Mouse (Mus musculus) forebrain, postnatal 0 days (tissue): Measurements from ENCODE around the gene Mllt6. TPM values are rescaled to one million over a fixed set of nuclear protein-coding genes. Genes with fewer than 3 reads are reported as not detected.
A peak's percentile ranks its signal among the peaks of the same experiment; 100 is the strongest.

ENCODE experiments used
- ATAC-seq: fragments of 200-750 bp; cut with Nextera tagmentation; 2 replicates; pipeline ENCODE4 v1.8.0; 2017; ENCODE audit warnings: mild to moderate bottlenecking, moderate library complexity
- DNase-seq: peaks from one replicate; pipeline ENCODE4 v3.0.0-alpha.2; 2015
- H3K27ac ChIP-seq: fragments of 300-500 bp; sonication (generic); 2 replicates; pipeline ENCODE4 v1.5.1; 2014; ENCODE audit warnings: low read depth, mild to moderate bottlenecking, antibody characterized with exemption, low read length, moderate library complexity, mixed read lengths
- H3K27me3 ChIP-seq: fragments of 300-500 bp; sonication (generic); 2 replicates; pipeline ENCODE4 v1.6.1; 2014; ENCODE audit warnings: mild to moderate bottlenecking, low read length, mixed read lengths; ENCODE audit not compliant: insufficient read depth
- H3K36me3 ChIP-seq: fragments of 300-500 bp; sonication (generic); 2 replicates; pipeline ENCODE4 v1.6.1; 2014; ENCODE audit warnings: mild to moderate bottlenecking, moderate library complexity; ENCODE audit not compliant: insufficient read depth
- H3K4me1 ChIP-seq: fragments of 300-500 bp; sonication (generic); 2 replicates; pipeline ENCODE4 v1.6.1; 2014; ENCODE audit warnings: antibody characterized with exemption; ENCODE audit not compliant: insufficient read depth
- H3K4me2 ChIP-seq: fragments of 300-500 bp; sonication (generic); 2 replicates; pipeline ENCODE4 v1.6.1; 2014; ENCODE audit warnings: low read depth, mild to moderate bottlenecking, moderate library complexity
- H3K4me3 ChIP-seq: fragments of 300-500 bp; sonication (generic); 2 replicates; pipeline ENCODE4 v1.5.1; 2014; ENCODE audit warnings: low read depth, low read length, mixed read lengths
- H3K9ac ChIP-seq: fragments of 300-500 bp; sonication (generic); 2 replicates; pipeline ENCODE4 v1.6.1; 2014; ENCODE audit warnings: mild to moderate bottlenecking
- H3K9me3 ChIP-seq: fragments of 300-500 bp; sonication (generic); 2 replicates; pipeline ENCODE4 v1.6.1; 2016; ENCODE audit warnings: low read length
- CTCF ChIP-seq: sonication (generic); IDR thresholded peaks from 2 replicates; pipeline ENCODE4 v1.5.1; 2016; ENCODE audit warnings: antibody characterized with exemption, control low read depth, low read depth
- WGBS: fragments of 180-500 bp; shearing (Covaris S2); extraction: QIAGEN DNeasy Blood & Tissue Kit; methylation state at CpG from one replicate; pipeline ENCODE4 v1.1.7; 2014; 5-methylcytosine and 5-hydroxymethylcytosine counted together
- polyA plus RNA-seq: library from polyadenylated mRNA; unstranded; fragments of >200 nt; fragmentation: Nextera tagmentation; extraction: Ambion mirVana; gene quantifications from 2 replicates; pipeline ENCODE4 v1.2.1, GENCODE M21; 2015
- total RNA-seq: library from RNA; depleted of rRNA; stranded (reverse); fragments of >200 nt; gene quantifications from 2 replicates; pipeline ENCODE4 v1.2.3, GENCODE M21; 2014

Mllt6 gene
- total and polyA plus RNA-seq, 2 experiments from 2014 or later = 1.7 to 48.1 TPM

- no peak overlapping the region for H3K27ac ChIP-seq
- DNase-seq (no peak), ATAC-seq (no peak)
- peaks cover 14% of the 10 kb centered on the region; the same call in 1 of the 2 replicates for H3K4me1 ChIP-seq
- peak overlapping the region; percentile 68; the same call in 1 of the 2 replicates for H3K9ac ChIP-seq
- H3K9me3 ChIP-seq = no peaks in the 10 kb centered on the region
- H3K4me2 ChIP-seq = peak overlapping the region; percentile 81
- 3% methylated on average over 21 of the region's 21 CpGs for WGBS
- H3K36me3 ChIP-seq = peaks cover 5% of the 10 kb centered on the region
- H3K27me3 ChIP-seq = 0 out of 2 replicates have a peak, but pooled peaks cover 7% of the 10 kb centered on the region
- H3K4me3 ChIP-seq = peak overlapping the region; percentile 79
- TF ChIP-seq CTCF = no peak
These were observed 864 bp upstream of the Mllt6 start for GRCm38 (mm10) chr11:97662207-97662892.

GRCm38 (mm10) chr11:97663528-97664338 is 519 bp downstream of the Mllt6 start:
- peak overlapping the region; percentile 66 for H3K27ac ChIP-seq
- H3K9ac ChIP-seq = peak overlapping the region; percentile 68
- H3K4me3 ChIP-seq = peak overlapping the region; percentile 79
- ATAC-seq (peak; percentile 15; the same call in 1 of the 2 replicates), DNase-seq (peak; percentile 58)
- no peak for TF ChIP-seq CTCF
- H3K27me3 ChIP-seq = 0 out of 2 replicates have a peak, but pooled peaks cover 7% of the 10 kb centered on the region
- no peaks in the 10 kb centered on the region for H3K9me3 ChIP-seq
- H3K36me3 ChIP-seq = peaks cover 6% of the 10 kb centered on the region
- WGBS = under 1% methylated on average over 44 of the region's 57 CpGs
- peaks cover 14% of the 10 kb centered on the region; the same call in 1 of the 2 replicates for H3K4me1 ChIP-seq
- peak overlapping the region; percentile 81 for H3K4me2 ChIP-seq

DNA sequence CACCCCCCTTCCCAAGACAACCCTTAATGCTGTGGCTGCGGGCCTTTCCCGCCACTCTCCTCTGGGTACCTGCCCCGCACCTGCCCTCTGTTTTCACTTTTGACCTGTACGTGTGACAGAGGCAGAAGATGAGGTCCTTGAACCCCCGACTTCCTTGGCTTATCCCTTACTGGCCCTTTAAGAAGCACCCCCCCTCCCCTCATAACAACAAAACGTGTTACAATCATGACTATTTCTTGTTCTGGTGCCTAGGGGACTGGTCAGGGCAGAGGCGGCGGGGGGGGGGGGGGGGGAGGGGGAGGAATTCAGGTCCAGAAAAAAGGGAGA is 1.1 kb downstream of the Mllt6 start:
- Histone ChIP-seq H3K27ac (no peak overlapping the region), H3K4me3 (peak overlapping the region; percentile 79)

GRCm38 (mm10) chr11:97664771-97665240 is 1.6 kb downstream of the Mllt6 start:
- H3K9me3 ChIP-seq = no peaks in the 10 kb centered on the region
- H3K9ac ChIP-seq = no peak overlapping the region; the same call in 1 of the 2 replicates
- H3K36me3 ChIP-seq = peaks cover 17% of the 10 kb centered on the region
- no peak overlapping the region for H3K27ac ChIP-seq
- ATAC-seq (no peak), DNase-seq (no peak)
- 35% methylated on average over 6 of the region's 6 CpGs for whole genome bisulfite sequencing
- TF ChIP-seq CTCF = no peak
- peak overlapping the region; percentile 81 for H3K4me2 ChIP-seq
- peaks cover 17% of the 10 kb centered on the region; the same call in 1 of the 2 replicates for H3K4me1 ChIP-seq
- 0 out of 2 replicates have a peak, but pooled peaks cover 7% of the 10 kb centered on the region for H3K27me3 ChIP-seq
- H3K4me3 ChIP-seq = peak overlapping the region; percentile 79

More for the DNA sequence above, 1.1 kb downstream of the Mllt6 start:
- Histone ChIP-seq H3K4me2 (peak overlapping the region; percentile 81), H3K9ac (peak overlapping the region; percentile 68; the same call in 1 of the 2 replicates), H3K27me3 (0 out of 2 replicates have a peak, but pooled peaks cover 7% of the 10 kb centered on the region), H3K9me3 (no peaks in the 10 kb centered on the region), H3K36me3 (peaks cover 12% of the 10 kb centered on the region), H3K4me1 (peaks cover 16% of the 10 kb centered on the region; the same call in 1 of the 2 replicates)
- ATAC-seq = no peak
- no peak for DNase-seq
- WGBS = 2% methylated on average over 6 of the region's 8 CpGs
- no peak for TF ChIP-seq CTCF

DNA sequence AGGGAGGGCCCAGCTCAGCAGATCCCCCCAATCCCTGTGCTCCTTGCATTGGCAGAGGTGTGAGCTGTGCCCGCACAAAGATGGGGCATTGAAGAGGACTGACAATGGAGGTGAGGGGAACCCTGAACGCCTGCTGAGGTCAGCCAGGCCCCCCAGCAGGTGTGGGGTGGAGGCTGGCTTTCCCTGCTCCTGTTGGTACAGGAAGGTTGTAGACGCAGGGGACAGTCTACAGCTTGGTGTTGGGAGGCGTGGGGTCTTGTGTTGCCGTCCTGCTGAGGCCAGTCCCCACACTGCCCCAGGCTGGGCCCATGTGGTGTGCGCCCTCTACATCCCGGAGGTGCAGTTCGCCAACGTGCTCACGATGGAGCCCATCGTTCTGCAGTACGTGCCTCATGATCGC is 2.2 kb downstream of the Mllt6 start:
- 0 out of 2 replicates have a peak, but pooled peaks cover 7% of the 10 kb centered on the region for H3K27me3 ChIP-seq
- 82% methylated on average over 13 of the region's 13 CpGs for WGBS
- DNase-seq = no peak
- no peak for ATAC-seq
- H3K36me3 ChIP-seq = peaks cover 22% of the 10 kb centered on the region
- H3K9ac ChIP-seq = no peak overlapping the region
- no peak for TF ChIP-seq CTCF
- H3K27ac ChIP-seq = no peak overlapping the region
- no peak overlapping the region for H3K4me3 ChIP-seq
- no peak overlapping the region for H3K4me2 ChIP-seq
- no peaks in the 10 kb centered on the region for H3K9me3 ChIP-seq
- H3K4me1 ChIP-seq = peaks cover 20% of the 10 kb centered on the region

DNA sequence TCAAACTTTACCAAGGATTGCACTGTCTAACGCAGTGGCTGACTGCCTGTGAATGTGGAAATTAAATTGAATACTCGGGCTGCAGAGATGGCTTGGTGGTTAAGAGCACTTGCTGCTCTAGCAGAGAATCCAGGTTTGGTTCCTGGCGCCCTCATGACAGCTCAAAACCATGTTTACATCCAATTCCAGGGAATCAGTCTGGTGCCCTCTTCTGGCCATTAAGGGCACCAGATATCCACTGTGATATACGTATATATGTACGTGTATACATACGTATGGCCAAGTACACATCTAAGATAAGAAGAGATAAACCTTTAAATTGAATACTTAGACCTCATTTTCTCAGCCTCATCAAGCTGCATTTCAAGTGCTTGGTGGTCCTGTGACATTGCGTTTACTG is 3.0 kb downstream of the Mllt6 start:
- 92% methylated on average over 7 of the region's 7 CpGs for WGBS
- ATAC-seq (no peak), DNase-seq (no peak)
- Histone ChIP-seq H3K4me2 (no peak overlapping the region), H3K9ac (no peak overlapping the region), H3K9me3 (no peaks in the 10 kb centered on the region), H3K36me3 (peaks cover 27% of the 10 kb centered on the region), H3K27me3 (0 out of 2 replicates have a peak, but pooled peaks cover under 1% of the 10 kb centered on the region), H3K4me1 (peaks cover 16% of the 10 kb centered on the region; the same call in 1 of the 2 replicates), H3K4me3 (no peak overlapping the region), H3K27ac (no peak overlapping the region)
- TF ChIP-seq CTCF = peak; percentile 45; the same call in 1 of the 2 replicates
